Mouse (Mus musculus) heart, adult 11 months (tissue): ENCODE measurements around the gene Hltf.
"Not testable (repeated sequence)": the region's sequence is repeated elsewhere in the genome, so short reads cannot be mapped to it uniquely, and the experiment has no call there.

Source experiments
- DNase-seq: peaks from one replicate; pipeline ENCODE4 v3.0.0; 2022

Hltf gene

GRCm38 (mm10) chr3:20057306-20058196 lies at the start of gene Hltf:
Gene Hltf, plus strand, starts transcription at chr3:20057811.
- DNase-seq, result peak; percentile 100

- no peak for DNase-seq
Measured at GRCm38 (mm10) chr3:20010464-20010863, 47.1 kb upstream of the Hltf start.

GRCm38 (mm10) chr3:20010905-20011304 lies 46.7 kb upstream of the Hltf start:
- not testable (repeated sequence) for DNase-seq

GRCm38 (mm10) chr3:20014454-20014853 lies 43.2 kb upstream of the Hltf start:
- peak; percentile 92 for DNase-seq

GRCm38 (mm10) chr3:20018076-20018475 lies 39.5 kb upstream of the Hltf start:
- no peak for DNase-seq

- no peak for DNase-seq
Measured at GRCm38 (mm10) chr3:20023832-20024231, 33.8 kb upstream of the Hltf start.

- no peak for DNase-seq
Measured at GRCm38 (mm10) chr3:20026481-20026880, 31.1 kb upstream of the Hltf start.

- peak; percentile 95 for DNase-seq
Measured at GRCm38 (mm10) chr3:20026996-20027689, 30.5 kb upstream of the Hltf start.

GRCm38 (mm10) chr3:20027788-20028187 lies 29.8 kb upstream of the Hltf start:
- no peak for DNase-seq

GRCm38 (mm10) chr3:20028640-20029039 lies 29.0 kb upstream of the Hltf start:
- peak; percentile 80 for DNase-seq

GRCm38 (mm10) chr3:20030807-20031206 lies 26.8 kb upstream of the Hltf start:
- no peak for DNase-seq

- no peak for DNase-seq
Measured at GRCm38 (mm10) chr3:20033761-20034718, 23.6 kb upstream of the Hltf start.

GRCm38 (mm10) chr3:20034719-20035404 lies 22.7 kb upstream of the Hltf start, which contains the start of gene Hps3:
Gene Hps3, minus strand, starts transcription at chr3:20035315.
- DNase-seq, result peak; percentile 99

- DNase-seq, result no peak
Measured at GRCm38 (mm10) chr3:20036069-20036468, 21.5 kb upstream of the Hltf start.

GRCm38 (mm10) chr3:20041461-20041860 lies 16.1 kb upstream of the Hltf start:
- peak; percentile 80 for DNase-seq

GRCm38 (mm10) chr3:20044736-20045135 lies 12.9 kb upstream of the Hltf start:
- DNase-seq, result not testable (repeated sequence)

- no peak for DNase-seq
Measured at GRCm38 (mm10) chr3:20058197-20058541, 558 bp downstream of the Hltf start.

GRCm38 (mm10) chr3:20076145-20077053 lies 18.8 kb downstream of the Hltf start:
- DNase-seq, result no peak

GRCm38 (mm10) chr3:20082161-20082560 lies 24.6 kb downstream of the Hltf start:
- DNase-seq, result peak; percentile 89

- no peak for DNase-seq
Measured at GRCm38 (mm10) chr3:20103830-20104229, 46.2 kb downstream of the Hltf start.

GRCm38 (mm10) chr3:20104318-20104717 lies 46.7 kb downstream of the Hltf start:
- no peak for DNase-seq
